Mouse (Mus musculus) T-cell, adult 2 months (primary cell): ENCODE results near the gene Cacna1c.

Experiments used
- DNase-seq: peaks from one replicate; pipeline ENCODE4 v3.0.0; 2022; ENCODE audit warnings: low spot score

Cacna1c gene

DNA sequence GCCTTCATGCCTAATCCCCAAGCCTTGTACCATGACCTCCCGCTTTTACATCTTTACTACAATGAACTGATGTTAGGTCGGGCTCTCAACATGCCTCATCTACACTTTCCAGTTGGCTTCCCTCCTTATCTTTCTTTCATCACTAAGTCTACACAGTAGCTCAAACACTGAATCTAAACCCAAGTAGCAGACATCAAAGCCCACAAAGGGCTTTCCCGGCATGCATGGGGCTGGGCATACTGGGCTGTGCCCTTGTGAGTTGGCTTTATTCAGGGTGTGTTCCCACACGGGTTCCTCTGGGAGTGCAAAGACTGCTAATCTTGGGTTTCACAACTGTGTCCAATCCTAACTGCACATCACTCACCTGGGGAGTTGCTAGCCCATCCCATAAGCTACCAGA lies 542.9 kb downstream of the Cacna1c start:
- DNase-seq: no peak

- DNase-seq: no peak
These were observed 547.0 kb downstream of the Cacna1c start for GRCm38 (mm10) chr6:118649121-118649783.

DNA sequence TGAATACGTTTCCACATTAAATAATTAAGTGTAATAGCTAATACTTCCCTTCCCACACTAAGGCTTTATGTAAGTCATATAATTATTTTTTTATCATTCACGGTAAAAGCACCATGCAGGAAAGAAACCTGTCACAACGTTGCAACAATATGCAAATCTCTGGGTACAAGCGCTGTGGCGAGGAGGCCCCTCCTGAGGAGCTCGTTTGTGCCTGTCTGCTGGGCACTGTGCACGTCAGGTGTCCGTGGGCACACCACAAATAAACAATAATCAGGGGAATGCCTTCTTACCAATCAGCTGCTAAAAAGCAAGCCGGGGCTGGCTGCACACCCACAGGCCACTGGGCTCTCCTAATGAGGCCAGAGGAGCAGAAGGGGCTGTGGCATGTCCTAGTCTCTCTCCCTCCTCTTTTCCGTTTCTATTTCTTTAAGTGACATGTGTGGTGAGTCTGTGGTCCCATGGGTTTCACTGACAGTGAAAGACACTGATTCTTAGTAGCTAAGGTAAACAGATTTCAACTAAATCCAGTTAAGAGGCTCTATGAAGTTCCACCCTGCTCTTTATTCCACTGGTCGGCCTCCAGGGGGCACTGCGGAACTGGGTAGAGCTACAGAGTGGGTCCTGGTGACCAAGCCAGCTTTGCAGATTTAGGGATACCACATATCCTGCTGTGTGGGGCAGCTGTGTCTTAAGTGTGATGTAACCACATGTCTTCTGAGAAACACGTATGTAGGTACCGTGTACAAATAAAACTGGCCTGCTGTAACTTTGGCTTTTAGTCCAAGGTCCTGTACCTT lies 549.8 kb downstream of the Cacna1c start:
- DNase-seq: no peak

- no peak for DNase-seq
These were observed 551.4 kb downstream of the Cacna1c start for GRCm38 (mm10) chr6:118644866-118645265.

GRCm38 (mm10) chr6:118643541-118643940 lies 552.7 kb downstream of the Cacna1c start:
- DNase-seq: no peak

GRCm38 (mm10) chr6:118641671-118642325 lies 554.4 kb downstream of the Cacna1c start:
- no peak for DNase-seq

DNA sequence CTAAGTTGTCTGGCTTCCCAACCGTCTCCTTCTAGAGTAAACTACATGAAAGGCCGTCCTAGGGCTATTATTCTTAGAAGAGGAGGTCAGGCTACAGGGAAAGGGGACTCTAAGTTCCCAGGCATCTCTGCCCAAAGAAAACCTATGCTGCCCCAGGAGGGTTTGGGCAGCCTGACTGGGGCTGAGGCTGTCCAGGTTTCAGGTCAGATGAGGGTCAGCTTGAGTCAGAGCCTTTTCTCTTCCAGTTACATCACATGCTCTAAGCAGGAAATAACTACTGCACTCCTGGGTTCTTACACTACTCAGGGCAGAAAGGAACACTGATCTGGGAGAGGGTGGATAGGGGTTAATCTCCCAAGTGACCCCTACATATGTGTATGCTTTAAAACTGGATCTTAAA lies 556.4 kb downstream of the Cacna1c start:
- no peak for DNase-seq

GRCm38 (mm10) chr6:118638911-118639310 lies 557.3 kb downstream of the Cacna1c start:
- DNase-seq: no peak

GRCm38 (mm10) chr6:118632491-118632890 lies 563.7 kb downstream of the Cacna1c start:
- no peak for DNase-seq

GRCm38 (mm10) chr6:118630006-118630405 lies 566.2 kb downstream of the Cacna1c start:
- DNase-seq: no peak

DNA sequence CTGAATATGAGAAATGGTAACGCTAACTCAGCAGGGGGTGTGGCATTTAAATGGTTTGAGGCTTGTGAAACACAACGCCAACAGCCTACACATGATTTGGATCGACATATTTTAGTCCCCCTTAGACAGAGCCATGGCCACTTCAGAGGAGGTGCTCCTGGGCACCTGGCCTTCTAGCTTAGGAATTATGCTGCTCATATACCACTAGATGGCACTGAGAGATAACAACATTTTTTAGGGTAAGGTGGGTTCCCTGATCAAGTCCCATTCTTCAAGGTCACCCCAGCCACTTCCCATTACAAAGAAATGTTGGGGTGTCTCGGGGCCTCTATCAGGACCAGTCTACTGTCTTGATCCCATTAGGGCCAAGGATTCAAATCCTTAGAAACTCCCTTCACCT lies 570.0 kb downstream of the Cacna1c start:
- DNase-seq: no peak

GRCm38 (mm10) chr6:118623609-118624008 lies 572.6 kb downstream of the Cacna1c start:
- no peak for DNase-seq

GRCm38 (mm10) chr6:118621866-118622265 lies 574.4 kb downstream of the Cacna1c start:
- no peak for DNase-seq

- no peak for DNase-seq
These were observed 574.8 kb downstream of the Cacna1c start for GRCm38 (mm10) chr6:118621406-118621805.

DNA sequence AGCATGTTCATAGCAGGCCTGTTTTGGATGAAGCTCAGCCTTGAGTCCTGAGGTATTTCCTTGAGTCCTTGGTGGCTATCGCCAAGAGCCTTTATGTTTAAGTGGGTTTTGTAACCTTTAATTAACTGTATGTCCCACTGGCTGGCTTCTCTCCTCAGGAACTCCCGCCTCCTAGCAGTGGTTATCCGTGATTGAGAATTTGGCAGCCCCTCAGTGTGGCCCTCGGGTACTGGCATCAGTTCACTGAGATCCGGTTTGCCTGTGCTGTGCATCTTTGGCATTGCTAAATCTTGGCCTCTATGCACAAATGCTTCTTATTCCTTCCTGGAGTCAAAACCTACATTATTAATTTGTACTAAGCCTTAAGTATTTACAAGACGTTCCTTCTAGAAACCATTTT lies 587.3 kb downstream of the Cacna1c start:
- DNase-seq: no peak

- DNase-seq: no peak
These were observed 590.2 kb downstream of the Cacna1c start for GRCm38 (mm10) chr6:118605974-118606373.

- no peak for DNase-seq
These were observed 592.4 kb downstream of the Cacna1c start for GRCm38 (mm10) chr6:118603825-118604224.

GRCm38 (mm10) chr6:118595681-118596055 lies 600.5 kb downstream of the Cacna1c start:
- DNase-seq: no peak

DNA sequence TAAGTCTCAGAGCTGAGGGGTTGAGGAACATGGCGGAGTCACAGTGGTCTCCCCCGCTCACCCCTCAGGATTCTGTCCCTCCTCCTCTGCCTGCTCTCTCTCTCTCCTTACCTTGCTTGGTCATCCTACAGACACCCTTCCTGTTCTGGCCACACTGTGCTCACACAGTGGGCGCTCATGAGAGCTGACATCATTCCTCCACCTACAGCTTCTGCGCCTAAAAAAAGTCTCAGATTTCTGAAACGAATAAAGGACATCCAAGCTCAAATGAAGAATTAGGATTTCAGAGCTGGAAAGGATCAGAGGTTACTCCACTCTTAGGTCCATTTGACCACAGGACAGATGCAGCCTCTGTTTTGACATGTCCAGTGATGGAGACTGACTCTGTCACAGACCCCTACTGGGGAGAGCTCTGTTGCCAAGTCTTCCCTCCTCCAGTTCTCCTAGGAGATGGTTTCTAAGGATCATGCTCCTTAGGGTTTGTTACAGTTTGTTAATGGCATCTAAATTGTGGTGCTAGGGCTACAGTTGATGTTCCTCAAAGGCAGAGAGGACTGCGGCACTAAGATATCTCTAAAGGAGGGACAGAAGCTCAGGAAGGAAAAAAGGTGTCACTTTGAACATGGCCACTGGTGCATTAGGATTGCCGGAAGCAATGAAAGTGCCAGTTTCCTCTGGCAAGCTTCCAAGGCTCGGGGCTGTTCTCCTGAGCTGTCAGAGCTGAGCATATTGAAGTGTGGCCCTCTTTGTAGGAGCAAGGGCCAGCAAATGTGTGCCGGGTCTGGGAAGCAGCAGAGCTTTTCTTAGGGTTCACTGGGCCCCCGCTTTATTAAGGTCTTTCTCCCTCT lies 601.2 kb downstream of the Cacna1c start:
- no peak for DNase-seq

DNA sequence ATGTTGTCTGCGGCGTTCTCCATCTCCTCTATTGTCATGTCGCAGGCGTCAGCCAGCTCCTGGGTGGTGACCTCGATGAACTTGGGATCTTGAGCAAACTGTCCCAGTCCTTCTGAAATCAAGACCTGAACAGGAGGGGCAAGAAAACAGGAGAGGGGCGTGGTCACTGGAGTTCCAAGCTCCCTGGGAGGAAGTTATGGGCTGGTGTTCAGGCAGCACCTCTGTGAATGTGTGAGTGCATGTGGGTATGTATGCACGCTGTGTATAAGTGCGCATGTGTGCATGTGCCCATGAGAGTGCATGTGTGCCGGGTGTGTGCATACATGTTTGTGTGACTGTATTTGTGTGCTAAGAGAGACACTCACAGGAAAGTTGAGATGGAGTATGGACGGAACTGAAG lies 602.1 kb downstream of the Cacna1c start:
- DNase-seq: no peak

GRCm38 (mm10) chr6:118593377-118594061 lies 602.7 kb downstream of the Cacna1c start:
- no peak for DNase-seq
